In genomic region chr6:53066978-53067377, GRCm38 (mm10) we compare ENCODE assay signal across 10 mouse cellular contexts. TPM values are rescaled to one million over a fixed set of nuclear protein-coding genes. Genes with fewer than 3 reads are reported as not detected.
DNase-seq lines count a peak whose midpoint lies in the region; ATAC-seq and TF ChIP-seq lines count a peak whose summit lies in the region.
"Had no signal": no experiment of that assay in that cellular context is flagged by ENCODE, and none has a peak within 500 bp of the region (broad histone marks: within the 10 kb centered on the region; RNA-seq: fewer than 3 reads in every experiment).

No protein-coding gene starts in this region.

- no peak for DNase-seq in kidney, adult 2 months
- no peak for DNase-seq in forebrain, embryonic 11.5 days (ENCODE audit: low spot score)
- DNase-seq in intestine, embryonic 14.5 days (ENCODE audit: low spot score), result no peak
- no peak for DNase-seq in cerebellum, adult 2 months
- no peak for DNase-seq in thymus, postnatal 4 days
- no peak for DNase-seq in right cerebral cortex, postnatal 4 days
- DNase-seq: layer of hippocampus, adult 9-11 months had no signal

- no peak overlapping the region for H3K9ac ChIP-seq in kidney, embryonic 16.5 days (replicated peaks; ENCODE audit: low read length)
- H3K9ac ChIP-seq in forebrain, embryonic 11.5 days (ENCODE audit: low read length), result no peak overlapping the region
- H3K9ac ChIP-seq in intestine, embryonic 14.5 days (ENCODE audit: low read length), result no peak overlapping the region
- H3K9ac ChIP-seq in neural tube, embryonic 12.5 days, result no peak overlapping the region

- H3K4me1 ChIP-seq in kidney, embryonic 16.5 days (ENCODE audit: insufficient read depth, low read length), result 0 out of 2 replicates have a peak, but pooled peaks cover 4% of the 10 kb centered on the region
- no peaks in the 10 kb centered on the region for H3K4me1 ChIP-seq in kidney, adult 2 months (ENCODE audit: control insufficient read depth, insufficient read depth, low read length)
- 0 out of 2 replicates have a peak, but pooled peaks cover 5% of the 10 kb centered on the region for H3K4me1 ChIP-seq in forebrain, embryonic 11.5 days (replicated peaks; ENCODE audit: control insufficient read depth, insufficient read depth, low read length)
- H3K4me1 ChIP-seq in intestine, embryonic 14.5 days (replicated peaks; ENCODE audit: control insufficient read depth, insufficient read depth, low read length), result 0 out of 2 replicates have a peak, but pooled peaks cover 3% of the 10 kb centered on the region
- no peaks in the 10 kb centered on the region for H3K4me1 ChIP-seq in neural tube, embryonic 12.5 days
- no peaks in the 10 kb centered on the region; the same call in 1 of the 2 replicates for H3K4me1 ChIP-seq in cerebellum, adult 2 months (ENCODE audit: control insufficient read depth, insufficient read depth, low read length)

- H3K9me3 ChIP-seq in kidney, embryonic 16.5 days (ENCODE audit: low read length), result no peaks in the 10 kb centered on the region
- H3K9me3 ChIP-seq in forebrain, embryonic 11.5 days (ENCODE audit: control insufficient read depth, low read length), result no peaks in the 10 kb centered on the region
- H3K9me3 ChIP-seq in intestine, embryonic 14.5 days (ENCODE audit: control insufficient read depth, low read length), result no peaks in the 10 kb centered on the region
- H3K9me3 ChIP-seq in neural tube, embryonic 12.5 days, result no peaks in the 10 kb centered on the region

- H3K27me3 ChIP-seq in kidney, embryonic 16.5 days (ENCODE audit: insufficient read depth, low read length), result peaks cover 27% of the 10 kb centered on the region
- H3K27me3 ChIP-seq in kidney, adult 2 months (replicated peaks; ENCODE audit: control insufficient read depth, insufficient read depth, low read length), result peaks cover 3% of the 10 kb centered on the region
- H3K27me3 ChIP-seq in forebrain, embryonic 11.5 days (ENCODE audit: control insufficient read depth, insufficient read depth, low read length), result peaks cover 19% of the 10 kb centered on the region; the same call in 1 of the 2 replicates
- peaks cover 26% of the 10 kb centered on the region; the same call in 1 of the 2 replicates for H3K27me3 ChIP-seq in intestine, embryonic 14.5 days (replicated peaks; ENCODE audit: control insufficient read depth, insufficient read depth, low read length)
- peaks cover 22% of the 10 kb centered on the region for H3K27me3 ChIP-seq in neural tube, embryonic 12.5 days (replicated peaks)
- no peaks in the 10 kb centered on the region for H3K27me3 ChIP-seq in cerebellum, adult 2 months (ENCODE audit: control insufficient read depth, insufficient read depth, low read length)

- no peak overlapping the region; the same call in 1 of the 2 replicates for H3K4me3 ChIP-seq in kidney, embryonic 16.5 days (ENCODE audit: low read length)
- H3K4me3 ChIP-seq in kidney, adult 2 months (ENCODE audit: insufficient read depth, low read depth, low read length), result no peak overlapping the region
- peak overlapping the region; percentile 84; the same call in 1 of the 2 replicates for H3K4me3 ChIP-seq in forebrain, embryonic 11.5 days (ENCODE audit: low read depth, low read length)
- H3K4me3 ChIP-seq in intestine, embryonic 14.5 days (ENCODE audit: low read depth, low read length), result no peak overlapping the region
- no peak overlapping the region for H3K4me3 ChIP-seq in neural tube, embryonic 12.5 days
- H3K4me3 ChIP-seq in cerebellum, adult 2 months (replicated peaks; ENCODE audit: insufficient read depth, low read depth, low read length), result no peak overlapping the region

- TF ChIP-seq POLR2A in kidney, adult 2 months (IDR thresholded peaks at IDR 0.05; ENCODE audit: low read depth, low read length), result no peak
- TF ChIP-seq POLR2A in cerebellum, adult 2 months (IDR thresholded peaks at IDR 0.05; ENCODE audit: borderline replicate concordance, insufficient read depth, low read length), result no peak

- TF ChIP-seq CTCF in kidney, adult 2 months (conservative IDR thresholded peaks at IDR 0.05; ENCODE audit: insufficient read depth, insufficient read length, low read depth, low read length), result no peak
- no peak for TF ChIP-seq CTCF in cerebellum, adult 2 months (IDR thresholded peaks at IDR 0.05; ENCODE audit: borderline replicate concordance, insufficient read depth, low read depth, low read length)

- WGBS in kidney, embryonic 16.5 days, result 58% methylated on average over 3 of the region's 3 CpGs
- WGBS in kidney, adult 2 months, result 87% methylated on average over 3 of the region's 3 CpGs
- 61% methylated on average over 3 of the region's 3 CpGs for WGBS in forebrain, embryonic 11.5 days
- WGBS in intestine, embryonic 14.5 days, result 59% methylated on average over 3 of the region's 3 CpGs
- 60% methylated on average over 3 of the region's 3 CpGs for WGBS in neural tube, embryonic 12.5 days
- WGBS in cerebellum, adult 2 months, result 88% methylated on average over 3 of the region's 3 CpGs

- H3K36me3 ChIP-seq in kidney, embryonic 16.5 days (ENCODE audit: insufficient read depth, low read length), result no peaks in the 10 kb centered on the region
- H3K36me3 ChIP-seq in kidney, adult 2 months (ENCODE audit: control insufficient read depth, insufficient read depth, low read length), result no peaks in the 10 kb centered on the region
- H3K36me3 ChIP-seq in forebrain, embryonic 11.5 days (ENCODE audit: control insufficient read depth, insufficient read depth, low read length), result no peaks in the 10 kb centered on the region
- no peaks in the 10 kb centered on the region for H3K36me3 ChIP-seq in intestine, embryonic 14.5 days (ENCODE audit: control insufficient read depth, insufficient read depth, low read length)
- H3K36me3 ChIP-seq in neural tube, embryonic 12.5 days, result no peaks in the 10 kb centered on the region

- peak overlapping the region; percentile 98; the same call in 1 of the 2 replicates for H3K4me2 ChIP-seq in kidney, embryonic 16.5 days (replicated peaks; ENCODE audit: low read depth, low read length)
- H3K4me2 ChIP-seq in forebrain, embryonic 11.5 days (ENCODE audit: low read depth, low read length, severe bottlenecking), result peak overlapping the region; percentile 91; the same call in 1 of the 2 replicates
- peak overlapping the region; percentile 79 for H3K4me2 ChIP-seq in intestine, embryonic 14.5 days (ENCODE audit: low read length)
- peak overlapping the region; percentile 89 for H3K4me2 ChIP-seq in neural tube, embryonic 12.5 days (replicated peaks)

- ATAC-seq in kidney, embryonic 16.5 days (ENCODE audit: low FRiP score, low TSS enrichment), result no peak
- ATAC-seq in forebrain, embryonic 11.5 days (replicated peaks; ENCODE audit: low FRiP score), result no peak
- no peak for ATAC-seq in intestine, embryonic 14.5 days (replicated peaks; ENCODE audit: low FRiP score, low TSS enrichment, low read depth)
- ATAC-seq in neural tube, embryonic 12.5 days (ENCODE audit: low FRiP score, low read depth), result no peak

- H3K27ac ChIP-seq in kidney, embryonic 16.5 days (ENCODE audit: low read length), result no peak overlapping the region
- no peak overlapping the region for H3K27ac ChIP-seq in kidney, adult 2 months (ENCODE audit: insufficient read depth, low read depth, low read length)
- H3K27ac ChIP-seq in forebrain, embryonic 11.5 days (ENCODE audit: low read depth, low read length), result no peak overlapping the region
- H3K27ac ChIP-seq in intestine, embryonic 14.5 days (ENCODE audit: low read depth), result no peak overlapping the region
- no peak overlapping the region for H3K27ac ChIP-seq in neural tube, embryonic 12.5 days
- no peak overlapping the region for H3K27ac ChIP-seq in cerebellum, adult 2 months (ENCODE audit: insufficient read depth, low read length)
- H3K27ac ChIP-seq: macrophage had no signal

RNA-seq across cellular contexts. Expression of gene Jazf1, which starts 1.5 kb away (rescaled TPM):
- 3.3 and 4.2 TPM in 2 replicates for polyA plus RNA-seq in kidney, embryonic 16.5 days (2015; fragmentation: Nextera tagmentation; extraction: Ambion mirVana)
- 0.68 and 0.84 TPM in 2 replicates for polyA plus RNA-seq in kidney, adult 2 months (2012; rRNA removed)
- 6.2 and 6.4 TPM in 2 replicates for polyA plus RNA-seq in forebrain, embryonic 11.5 days (2014; fragmentation: Nextera tagmentation; extraction: Ambion mirVana)
- 6.9 and 7.6 TPM in 2 replicates for polyA plus RNA-seq in intestine, embryonic 14.5 days (2014; fragmentation: Nextera tagmentation; extraction: Ambion mirVana)
- polyA plus RNA-seq in neural tube, embryonic 12.5 days (2016; fragmentation: Nextera tagmentation; extraction: Ambion mirVana), result 14.1 and 15.7 TPM in 2 replicates
- 11.4 and 11.8 TPM in 2 replicates for polyA plus RNA-seq in cerebellum, adult 2 months (2012; rRNA removed)
